Mouse (Mus musculus) kidney, adult 18-20 months (tissue): Measurements from ENCODE around the gene Cckar.

Experiments
- DNase-seq: peaks from one replicate; pipeline ENCODE4 v3.0.0; 2021

Cckar gene

DNA sequence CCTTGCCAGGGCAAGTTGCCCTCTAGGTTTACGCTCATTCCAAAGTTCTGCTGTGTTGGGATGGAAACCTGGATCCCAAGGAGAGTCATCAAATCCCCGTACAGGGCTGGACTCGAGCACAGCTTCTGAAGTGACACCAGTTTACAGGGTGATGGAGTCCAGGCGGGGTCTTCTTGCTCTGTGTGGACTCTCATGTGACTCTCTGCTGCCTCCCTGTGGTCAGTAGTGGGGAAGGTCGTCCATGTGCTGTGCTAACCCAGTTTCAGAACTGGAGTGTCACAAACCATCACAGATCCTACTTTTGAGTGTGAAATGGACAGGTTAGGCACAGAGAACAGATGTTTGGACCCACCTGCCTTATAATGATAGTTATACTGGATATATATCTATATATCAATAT lies 35.2 kb downstream of the Cckar start:
- DNase-seq: peak; percentile 74

DNA sequence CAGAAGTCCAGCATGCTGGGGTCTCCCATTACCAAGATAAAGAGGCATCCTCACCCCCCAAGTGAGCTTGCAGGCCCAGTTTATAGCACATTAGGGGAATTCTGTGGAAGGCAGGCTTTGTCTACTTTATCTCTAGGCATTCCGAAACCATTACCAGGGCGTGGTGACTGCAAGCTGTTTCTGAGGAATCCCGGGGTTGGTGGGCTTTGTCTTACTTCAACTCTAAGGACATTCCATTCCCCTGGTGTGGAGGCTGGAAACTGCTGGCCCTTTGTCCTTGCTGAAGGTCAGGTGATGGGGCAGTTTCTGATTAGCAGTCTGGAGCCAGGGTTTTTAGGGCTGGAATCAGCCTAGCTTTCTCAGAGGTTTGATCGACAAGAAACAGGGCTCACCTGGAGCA lies 36.0 kb downstream of the Cckar start:
- no peak for DNase-seq

DNA sequence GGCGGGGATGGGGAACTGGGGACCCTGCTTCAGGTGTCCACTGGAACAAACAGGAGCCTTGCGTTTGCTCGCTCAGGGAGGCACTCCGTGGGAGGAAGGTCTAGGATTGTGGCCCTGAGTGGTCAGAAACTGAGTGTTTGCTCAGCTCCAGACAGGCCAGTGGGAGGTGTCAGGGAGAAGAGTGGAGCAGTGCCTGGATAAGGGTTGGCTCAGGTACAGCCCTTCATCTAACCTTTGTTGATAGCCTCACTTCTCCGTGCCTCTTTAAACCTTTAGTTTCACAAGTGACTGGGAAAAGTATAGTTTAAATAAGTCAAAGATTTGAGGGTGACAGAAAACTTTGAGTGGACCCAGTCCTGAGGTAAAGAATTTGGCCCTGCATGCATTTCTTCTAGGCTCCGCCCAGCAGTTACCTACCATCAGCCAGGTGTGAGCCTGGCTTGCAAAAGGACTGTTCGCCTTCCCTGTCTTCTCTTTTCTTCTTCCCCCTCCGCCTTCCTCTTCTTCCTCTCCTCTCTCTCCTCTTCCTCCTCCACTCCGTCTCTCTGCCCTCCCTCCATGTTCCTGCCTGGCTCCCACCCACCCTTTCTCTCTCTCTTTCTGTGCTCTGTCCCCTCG lies 37.1 kb downstream of the Cckar start:
- DNase-seq: no peak

DNA sequence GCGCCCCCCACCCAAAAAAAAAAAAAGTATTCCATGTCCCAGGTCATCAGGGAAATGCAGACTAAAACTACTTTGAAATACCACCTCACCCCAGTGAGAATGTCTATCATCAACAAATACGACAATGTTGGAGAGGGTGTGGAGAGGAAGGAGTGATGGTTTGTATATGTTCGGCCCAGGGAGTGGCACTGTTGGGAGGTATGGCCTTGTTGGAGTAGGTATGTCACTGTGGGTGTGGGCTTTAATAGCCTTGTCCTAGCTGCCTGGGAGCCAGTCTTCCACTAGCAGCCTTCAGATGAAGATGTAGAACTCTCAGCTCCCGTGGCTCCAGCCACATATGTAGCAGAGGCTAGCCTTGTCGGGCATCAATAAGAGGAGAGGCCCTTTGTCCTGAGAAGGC lies 39.5 kb downstream of the Cckar start:
- no peak for DNase-seq

DNA sequence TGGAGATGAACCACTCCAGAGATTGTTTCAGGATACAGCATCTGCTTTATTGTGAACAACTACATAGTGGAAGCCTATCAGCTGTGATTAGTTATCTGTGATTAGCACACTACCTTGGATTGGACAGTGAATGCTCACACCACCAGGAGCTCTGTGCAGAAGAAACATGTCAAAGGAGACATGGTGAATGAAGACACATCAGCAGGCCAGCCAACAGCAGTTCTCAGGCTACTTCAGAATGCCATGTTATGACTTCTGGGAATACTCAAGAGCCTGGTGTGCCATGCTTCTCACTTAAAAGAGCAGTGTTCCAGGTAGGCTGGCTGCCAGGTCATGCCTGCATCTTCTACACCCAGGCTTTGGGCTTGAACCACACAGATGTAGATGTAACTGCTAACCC lies 43.8 kb downstream of the Cckar start:
- no peak for DNase-seq

DNA sequence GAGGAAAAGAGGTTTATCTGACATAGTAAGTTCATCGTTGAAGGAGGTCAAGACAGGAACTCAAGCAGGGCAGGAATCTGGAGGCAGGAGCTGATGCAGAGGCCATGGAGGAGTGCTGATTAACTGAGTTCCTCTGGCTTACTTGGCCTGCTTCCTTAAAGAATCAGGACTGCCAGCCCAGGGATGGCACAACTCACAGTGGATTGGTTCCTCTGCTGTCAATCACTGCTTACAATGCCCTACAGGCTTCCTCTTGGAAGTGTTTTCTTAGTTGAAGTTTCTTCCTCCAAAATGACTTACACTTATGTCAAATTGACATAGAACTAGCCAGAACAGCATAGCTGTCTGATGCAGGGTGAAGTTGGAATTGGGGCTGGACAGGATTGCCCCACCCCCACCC lies 45.1 kb downstream of the Cckar start:
- DNase-seq: no peak

DNA sequence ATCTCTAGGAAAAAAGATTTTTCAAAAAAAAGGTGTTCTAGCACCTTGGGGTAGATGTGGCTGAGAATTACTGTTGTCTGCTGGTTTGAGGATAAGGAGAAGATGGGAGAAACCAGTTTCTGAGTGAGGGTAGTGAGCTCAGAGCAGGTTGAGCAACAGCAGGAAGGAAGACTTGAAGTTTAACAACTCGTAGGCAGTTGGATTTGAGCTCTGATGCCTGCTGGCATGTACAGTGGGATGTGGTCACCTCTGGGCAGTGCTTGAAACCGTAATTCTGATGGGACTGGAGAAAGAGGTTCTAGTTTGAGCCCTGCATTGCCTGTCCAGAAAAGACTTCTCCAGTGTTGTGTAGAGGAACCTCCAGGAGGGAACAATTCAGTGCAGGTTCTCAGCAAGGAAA lies 46.0 kb downstream of the Cckar start:
- DNase-seq: no peak

DNA sequence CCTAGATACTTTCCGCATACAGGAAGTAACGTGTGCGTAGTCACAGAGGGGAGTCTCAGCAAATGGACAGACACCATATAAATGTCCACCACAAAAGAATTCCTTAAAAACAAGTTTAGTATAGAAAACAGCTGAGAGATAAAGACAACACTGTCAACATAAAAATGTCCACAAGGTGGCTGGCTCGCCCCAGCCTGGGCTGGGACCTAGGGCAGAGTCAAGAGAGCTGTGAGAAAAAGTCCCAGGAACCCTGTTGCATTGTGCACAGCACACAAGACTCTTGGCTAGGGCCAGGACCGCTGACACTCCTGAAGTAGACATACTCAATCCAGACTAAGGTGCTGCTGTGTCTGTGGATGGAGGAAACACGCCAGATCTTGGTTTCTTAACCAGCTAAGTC lies 49.6 kb downstream of the Cckar start:
- DNase-seq: peak; percentile 43

DNA sequence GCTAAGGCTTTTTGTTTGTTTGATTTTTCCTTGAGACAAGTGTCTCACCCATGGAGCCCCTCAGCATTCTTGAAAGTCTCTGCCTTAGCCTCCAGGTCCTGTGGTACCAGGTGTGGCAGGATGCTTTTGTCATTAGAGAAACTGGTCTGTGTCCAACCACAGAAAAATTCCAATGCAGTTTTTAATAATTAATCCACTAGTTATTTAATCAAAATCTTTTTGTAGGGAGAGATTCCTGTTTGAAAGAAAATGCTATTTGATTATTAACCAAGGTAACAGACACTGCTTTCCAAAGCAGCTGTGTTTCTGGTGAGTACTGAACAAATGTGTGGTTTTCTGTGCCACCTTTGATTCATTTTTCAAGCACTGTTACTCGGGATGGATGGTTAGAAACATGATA lies 50.9 kb downstream of the Cckar start:
- DNase-seq: no peak
